Mouse (Mus musculus) midbrain, embryonic 16.5 days (tissue): Measurements from ENCODE around the gene P2rx3. TPM values are rescaled to one million over a fixed set of nuclear protein-coding genes. Genes with fewer than 3 reads are reported as not detected.
A peak's percentile ranks its signal among the peaks of the same experiment; 100 is the strongest.

Experiments used
- ATAC-seq: fragments of 200-750 bp; cut with Nextera tagmentation; 2 replicates; pipeline ENCODE4 v1.8.0; 2017; ENCODE audit warnings: moderate TSS enrichment
- H3K27ac ChIP-seq: fragments of 300-500 bp; sonication (generic); 2 replicates; pipeline ENCODE4 v1.5.1; 2014; ENCODE audit warnings: mild to moderate bottlenecking, low read length, mixed read lengths
- H3K27me3 ChIP-seq: fragments of 300-500 bp; sonication (generic); 2 replicates; pipeline ENCODE4 v1.6.1; 2014; ENCODE audit warnings: low read depth, low read length, mixed read lengths; ENCODE audit not compliant: control insufficient read depth, insufficient read depth
- H3K36me3 ChIP-seq: fragments of 300-500 bp; sonication (generic); 2 replicates; pipeline ENCODE4 v1.6.1; 2014; ENCODE audit warnings: mild to moderate bottlenecking, low read length, moderate library complexity, mixed read lengths; ENCODE audit not compliant: control insufficient read depth, insufficient read depth
- H3K4me1 ChIP-seq: fragments of 300-500 bp; sonication (generic); 2 replicates; pipeline ENCODE4 v1.6.1; 2014; ENCODE audit warnings: mild to moderate bottlenecking, low read length, mixed read lengths; ENCODE audit not compliant: control insufficient read depth, insufficient read depth
- H3K4me2 ChIP-seq: fragments of 300-500 bp; sonication (generic); 2 replicates; pipeline ENCODE4 v1.6.1; 2014; ENCODE audit warnings: mild to moderate bottlenecking, low read length, mixed read lengths
- H3K4me3 ChIP-seq: fragments of 300-500 bp; sonication (generic); 2 replicates; pipeline ENCODE4 v1.5.1; 2014; ENCODE audit warnings: low read depth, mild to moderate bottlenecking, low read length, moderate library complexity, mixed read lengths
- H3K9ac ChIP-seq: fragments of 300-500 bp; sonication (generic); 2 replicates; pipeline ENCODE4 v1.6.1; 2014; ENCODE audit warnings: low read depth, low read length, mixed read lengths
- H3K9me3 ChIP-seq: fragments of 300-500 bp; sonication (generic); replicated peaks from 2 replicates; pipeline ENCODE4 v1.6.1; 2014; ENCODE audit warnings: mild to moderate bottlenecking, low read length, mixed read lengths; ENCODE audit not compliant: control insufficient read depth, poor library complexity, severe bottlenecking
- WGBS: fragments of 180-500 bp; shearing (Covaris S2); extraction: QIAGEN DNeasy Blood & Tissue Kit; methylation state at CpG from one replicate; pipeline ENCODE4 v1.1.7; 2014; 5-methylcytosine and 5-hydroxymethylcytosine counted together
- polyA plus RNA-seq: library from polyadenylated mRNA; unstranded; fragments of >200 nt; fragmentation: Nextera tagmentation; extraction: Ambion mirVana; gene quantifications from 2 replicates; pipeline ENCODE4 v1.2.1, GENCODE M21; 2015

Gene P2rx3
- polyA plus RNA-seq, 1 experiment from 2014 or later: 1.4 TPM

DNA sequence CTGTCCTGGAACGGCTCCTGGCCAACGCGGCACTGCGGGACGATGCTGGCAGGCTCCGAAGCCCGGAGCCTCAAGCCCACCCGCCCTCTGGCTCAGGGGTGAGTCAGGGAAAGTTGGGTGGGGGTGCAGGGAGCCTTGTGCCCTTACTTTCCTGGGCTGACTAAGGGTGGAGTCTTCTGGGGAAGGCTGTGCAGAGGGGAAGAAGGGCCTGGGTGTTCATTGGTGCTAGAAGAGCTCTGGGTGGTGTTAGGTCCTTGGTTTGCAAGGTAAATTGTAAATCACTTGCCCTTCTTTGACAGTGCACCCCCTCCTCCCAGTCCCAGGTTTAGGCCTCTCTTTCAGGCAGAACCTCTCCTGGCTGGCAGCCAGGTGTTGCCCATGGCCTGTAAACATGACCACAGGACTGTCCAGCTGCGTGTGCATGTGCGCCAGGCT, 23.9 kb upstream of the P2rx3 start:
- 50% methylated on average over 10 of the region's 10 CpGs for WGBS

DNA sequence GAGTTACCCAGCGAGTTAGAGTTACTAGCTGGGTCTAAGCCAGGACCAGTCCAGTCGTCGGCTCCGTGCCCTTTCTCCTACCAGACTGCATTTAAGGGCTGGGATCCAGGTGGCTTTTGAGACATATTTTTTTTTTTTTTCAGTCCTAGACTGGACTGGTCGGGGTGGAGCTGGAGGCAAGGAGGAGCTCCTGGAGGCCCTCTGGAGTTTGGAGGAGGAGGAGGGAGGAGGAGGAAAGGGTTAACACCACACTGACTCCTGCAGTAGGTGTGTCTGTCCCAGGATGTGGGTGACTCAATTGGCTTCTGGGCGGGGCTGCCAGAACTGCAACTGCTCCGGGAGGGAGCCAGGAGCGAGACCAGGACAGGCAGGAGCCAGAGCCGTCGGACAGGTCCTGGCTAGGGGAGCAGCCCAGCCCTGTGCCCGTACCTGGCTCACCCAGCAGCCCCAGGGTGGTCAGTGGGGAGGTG, 23.4 kb upstream of the P2rx3 start:
- no peak overlapping the region for H3K4me3 ChIP-seq
- no peak overlapping the region; the same call in 1 of the 2 replicates for H3K9ac ChIP-seq
- no peak for ATAC-seq
- peaks cover 44% of the 10 kb centered on the region for H3K36me3 ChIP-seq
- H3K27me3 ChIP-seq: no peaks in the 10 kb centered on the region
- H3K4me1 ChIP-seq: peaks cover 3% of the 10 kb centered on the region; the same call in 1 of the 2 replicates
- 24% methylated on average over 11 of the region's 11 CpGs for WGBS
- no peaks in the 10 kb centered on the region for H3K9me3 ChIP-seq
- H3K4me2 ChIP-seq: no peak overlapping the region
- no peak overlapping the region for H3K27ac ChIP-seq

More for the DNA sequence above, 23.9 kb upstream of the P2rx3 start:
- no peak overlapping the region for H3K27ac ChIP-seq
- ATAC-seq: no peak
- H3K4me2 ChIP-seq: no peak overlapping the region
- no peak overlapping the region; the same call in 1 of the 2 replicates for H3K9ac ChIP-seq
- H3K4me1 ChIP-seq: peaks cover 3% of the 10 kb centered on the region; the same call in 1 of the 2 replicates
- no peak overlapping the region for H3K4me3 ChIP-seq
- H3K9me3 ChIP-seq: no peaks in the 10 kb centered on the region
- H3K27me3 ChIP-seq: no peaks in the 10 kb centered on the region
- H3K36me3 ChIP-seq: peaks cover 44% of the 10 kb centered on the region

- H3K27me3 ChIP-seq: no peaks in the 10 kb centered on the region
- no peaks in the 10 kb centered on the region for H3K9me3 ChIP-seq
- H3K4me2 ChIP-seq: no peak overlapping the region
- 94% methylated on average over 6 of the region's 6 CpGs for WGBS
- H3K36me3 ChIP-seq: peaks cover 42% of the 10 kb centered on the region
- no peak overlapping the region for H3K9ac ChIP-seq
- no peak overlapping the region for H3K27ac ChIP-seq
- no peak for ATAC-seq
- no peak overlapping the region for H3K4me3 ChIP-seq
- H3K4me1 ChIP-seq: peaks cover 3% of the 10 kb centered on the region; the same call in 1 of the 2 replicates
These were observed 22.4 kb upstream of the P2rx3 start for GRCm38 (mm10) chr2:85059677-85060076.

DNA sequence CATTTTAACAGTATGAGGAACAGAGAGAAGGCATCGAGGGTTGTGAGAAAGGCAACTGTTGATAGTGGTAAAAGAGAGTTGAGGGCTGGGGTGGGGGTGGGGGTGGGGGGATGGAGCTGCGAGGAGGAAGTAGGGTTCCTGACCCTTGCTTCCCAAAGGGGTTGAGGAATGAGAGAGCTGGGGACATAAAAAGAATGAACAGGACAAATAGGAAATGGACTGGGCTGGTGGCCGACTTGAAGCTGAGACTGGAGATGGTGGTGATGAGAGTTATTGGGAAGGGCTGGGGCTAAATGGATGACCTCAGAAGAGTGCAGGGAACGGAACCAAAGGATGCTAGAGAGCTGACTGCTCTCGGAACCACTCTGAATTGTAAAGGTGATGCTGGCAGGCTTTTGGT, 19.4 kb upstream of the P2rx3 start:
- WGBS: 87% methylated on average over 5 of the region's 5 CpGs
- H3K27me3 ChIP-seq: no peaks in the 10 kb centered on the region
- peaks cover 3% of the 10 kb centered on the region; the same call in 1 of the 2 replicates for H3K4me1 ChIP-seq
- H3K27ac ChIP-seq: no peak overlapping the region
- H3K4me3 ChIP-seq: no peak overlapping the region
- no peak overlapping the region for H3K4me2 ChIP-seq
- no peak overlapping the region for H3K9ac ChIP-seq
- H3K9me3 ChIP-seq: no peaks in the 10 kb centered on the region
- peaks cover 33% of the 10 kb centered on the region for H3K36me3 ChIP-seq
- ATAC-seq: no peak

- peaks cover 18% of the 10 kb centered on the region for H3K36me3 ChIP-seq
- 89% methylated on average over 5 of the region's 5 CpGs for WGBS
These were observed 16.0 kb upstream of the P2rx3 start for GRCm38 (mm10) chr2:85053192-85053816.

DNA sequence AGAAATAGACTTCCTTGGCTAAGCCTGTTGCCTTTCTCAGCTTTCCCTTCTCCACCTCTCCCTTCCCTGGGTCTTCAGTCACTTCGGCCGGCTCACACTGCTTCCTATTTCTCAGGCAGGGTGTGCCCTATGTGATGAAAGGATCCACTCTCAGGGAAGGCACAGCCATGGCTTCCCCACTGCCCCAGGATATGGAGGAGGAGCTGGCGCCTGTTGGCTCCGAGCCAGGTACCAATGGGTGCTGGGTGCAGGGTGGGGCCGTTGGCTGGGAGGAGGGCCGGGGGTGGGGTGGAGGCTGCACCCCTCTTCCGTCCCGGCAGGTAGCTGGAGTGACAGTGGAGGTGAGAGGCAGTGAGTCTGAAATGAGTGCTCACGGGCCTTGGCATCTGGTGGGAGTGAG, 13.5 kb upstream of the P2rx3 start:
- peaks cover 15% of the 10 kb centered on the region; the same call in 1 of the 2 replicates for H3K36me3 ChIP-seq
- 62% methylated on average over 9 of the region's 9 CpGs for WGBS
- no peaks in the 10 kb centered on the region for H3K9me3 ChIP-seq
- H3K4me1 ChIP-seq: peaks cover 30% of the 10 kb centered on the region
- H3K27me3 ChIP-seq: no peaks in the 10 kb centered on the region
- ATAC-seq: no peak
- peak overlapping the region; percentile 61 for H3K4me2 ChIP-seq
- H3K9ac ChIP-seq: 0 out of 2 replicates have a peak overlapping the region, but pooled peaks have one; percentile 21
- H3K27ac ChIP-seq: no peak overlapping the region
- H3K4me3 ChIP-seq: 0 out of 2 replicates have a peak overlapping the region, but pooled peaks have one; percentile 4

More at GRCm38 (mm10) chr2:85053192-85053816, 16.0 kb upstream of the P2rx3 start:
- Histone ChIP-seq H3K27ac (no peak overlapping the region), H3K4me1 (peaks cover 24% of the 10 kb centered on the region), H3K9me3 (no peaks in the 10 kb centered on the region), H3K9ac (no peak overlapping the region), H3K4me3 (no peak overlapping the region), H3K4me2 (no peak overlapping the region), H3K27me3 (no peaks in the 10 kb centered on the region)
- ATAC-seq: no peak

DNA sequence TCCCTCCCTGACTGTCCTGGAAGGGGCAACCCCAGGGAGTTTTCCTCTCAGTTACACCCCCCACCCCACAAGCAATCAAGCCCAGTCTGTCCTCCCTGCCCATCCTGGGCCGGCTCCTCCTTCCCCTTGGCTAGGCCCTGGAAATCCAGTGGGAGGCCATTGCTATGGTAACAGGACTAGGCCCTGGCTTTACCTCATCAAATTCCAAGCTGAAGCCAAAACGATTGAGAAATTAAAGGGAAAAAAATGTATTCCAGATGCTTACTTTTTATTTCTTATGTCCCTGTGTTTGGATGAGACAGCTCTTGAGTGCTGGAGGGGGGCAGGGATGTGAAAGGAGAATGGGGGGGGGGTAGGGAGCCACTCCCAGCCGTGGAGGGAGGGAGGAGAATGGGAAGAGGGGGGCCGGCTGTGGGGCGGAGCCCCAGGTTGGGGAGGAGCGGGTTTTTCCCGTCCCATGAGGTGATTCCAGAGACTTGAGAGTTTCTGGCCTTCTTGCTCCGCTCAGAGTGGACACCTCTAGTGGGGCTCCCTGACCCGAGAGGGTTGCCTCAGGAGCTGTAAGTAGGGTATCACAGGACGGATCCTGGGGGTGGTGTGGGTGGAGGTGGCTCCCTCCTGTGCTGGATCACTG, 12.9 kb upstream of the P2rx3 start:
- Histone ChIP-seq H3K27ac (peak overlapping the region; percentile 19; the same call in 1 of the 2 replicates), H3K27me3 (no peaks in the 10 kb centered on the region), H3K9me3 (no peaks in the 10 kb centered on the region), H3K4me1 (peaks cover 30% of the 10 kb centered on the region), H3K36me3 (peaks cover 20% of the 10 kb centered on the region), H3K9ac (0 out of 2 replicates have a peak overlapping the region, but pooled peaks have one; percentile 28), H3K4me3 (0 out of 2 replicates have a peak overlapping the region, but pooled peaks have one; percentile 4), H3K4me2 (peak overlapping the region; percentile 61)
- whole genome bisulfite sequencing: 6% methylated on average over 9 of the region's 10 CpGs
- ATAC-seq: no peak

DNA sequence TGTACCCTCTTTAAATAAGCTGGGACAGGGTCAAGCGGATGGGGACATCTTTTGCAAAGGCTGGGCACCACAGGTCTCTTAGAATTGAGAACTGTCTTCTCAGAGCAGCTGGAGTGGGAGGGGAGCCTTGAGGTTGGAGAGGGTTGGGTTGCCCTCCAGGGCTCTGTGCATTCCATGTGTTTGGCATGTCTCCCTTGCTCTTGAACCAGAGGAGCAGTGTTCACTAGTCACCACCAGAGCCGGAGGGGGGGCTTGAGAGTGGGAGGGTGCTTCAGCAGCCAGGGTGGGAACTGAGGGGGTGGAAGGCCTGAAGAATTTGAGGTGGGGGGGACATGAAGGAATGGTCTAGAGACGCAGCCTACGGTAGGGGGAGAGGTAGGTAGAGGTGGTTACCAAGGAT, 12.0 kb upstream of the P2rx3 start:
- H3K27ac ChIP-seq: peak overlapping the region; percentile 87; the same call in 1 of the 2 replicates
- peak overlapping the region; percentile 61 for H3K4me2 ChIP-seq
- H3K4me3 ChIP-seq: peak overlapping the region; percentile 76
- H3K4me1 ChIP-seq: peaks cover 30% of the 10 kb centered on the region
- no peak overlapping the region; the same call in 1 of the 2 replicates for H3K9ac ChIP-seq
- 66% methylated on average over 4 of the region's 4 CpGs for WGBS
- no peaks in the 10 kb centered on the region for H3K9me3 ChIP-seq
- no peaks in the 10 kb centered on the region for H3K27me3 ChIP-seq
- peaks cover 23% of the 10 kb centered on the region for H3K36me3 ChIP-seq
- ATAC-seq: no peak
